Mouse (Mus musculus) neural tube, postnatal 0 days (tissue): Measurements from ENCODE around the gene Serpinb12. TPM values are rescaled to one million over a fixed set of nuclear protein-coding genes. Genes with fewer than 3 reads are reported as not detected.

Experiments
- polyA plus RNA-seq: library from polyadenylated mRNA; unstranded; fragments of >200 nt; fragmentation: Nextera tagmentation; extraction: Ambion mirVana; gene quantifications from 2 replicates; pipeline ENCODE4 v1.2.1, GENCODE M21; 2015

The Serpinb12 gene
- 0.21 and 0.42 TPM in 2 replicates for polyA plus RNA-seq

DNA sequence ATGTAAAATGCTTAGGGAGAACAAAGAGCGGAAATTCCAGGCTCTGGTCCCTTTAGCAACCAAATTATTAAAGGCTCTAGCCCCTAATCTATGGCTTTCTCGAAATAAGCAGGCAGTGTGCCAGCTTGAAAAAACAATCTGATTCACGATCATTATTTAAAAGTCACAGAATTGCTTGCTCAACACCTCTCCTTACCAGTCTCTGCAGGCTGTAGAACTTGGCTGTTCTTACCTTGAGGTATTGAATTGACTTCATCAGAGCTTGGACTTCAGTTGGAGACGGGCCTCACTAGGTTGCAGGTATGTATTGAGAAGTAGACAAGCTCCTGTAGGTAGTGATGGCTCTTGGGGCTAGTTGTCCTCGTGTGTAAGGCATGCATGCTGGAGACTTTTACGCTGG, at the start of gene Serpinb12:
TSS of gene Serpinb12 (plus strand) at position 185 of the 400 bp plus-strand sequence.

DNA sequence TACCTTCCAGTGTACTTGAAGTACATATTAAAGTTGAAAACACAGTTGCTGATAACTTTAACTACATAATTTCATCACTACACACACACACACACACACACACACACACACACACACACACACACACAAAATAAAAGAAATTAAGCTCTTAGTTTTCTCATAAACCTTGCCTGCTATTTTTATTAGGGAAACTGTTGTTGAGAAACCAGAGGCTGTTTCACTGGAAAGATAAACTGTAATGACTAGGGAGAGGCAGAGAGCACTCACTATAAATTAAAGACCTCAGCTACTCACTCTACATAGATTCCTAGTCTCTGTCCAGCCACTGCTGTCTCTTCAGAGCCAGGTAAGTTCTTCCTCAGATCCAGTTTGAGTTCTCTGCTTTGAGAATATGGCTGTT, 46.4 kb downstream of the Serpinb12 start, which contains the start of gene Serpinb13:
TSS of gene Serpinb13 (plus strand) at position 301 of the 400 bp plus-strand sequence.

Other genes starting within 250 kb of the Serpinb12 start
- gene Bcl2, start 220.2 kb upstream of the Serpinb12 start, polyA plus RNA-seq, result 12.8 and 15.1 TPM in 2 replicates
- 12.3 and 14.1 TPM in 2 replicates for gene Kdsr, start 174.7 kb upstream of the Serpinb12 start, polyA plus RNA-seq
- 21.8 and 23.4 TPM in 2 replicates for gene Vps4b, start 137.7 kb upstream of the Serpinb12 start, polyA plus RNA-seq
- 0.15 and 0.61 TPM in 2 replicates for gene Serpinb5, start 73.3 kb upstream of the Serpinb12 start, polyA plus RNA-seq
- gene Serpinb13, start 46.5 kb downstream of the Serpinb12 start, polyA plus RNA-seq, result not detected in 2 replicates
- not detected in 2 replicates for gene Serpinb3a, start 117.9 kb downstream of the Serpinb12 start, polyA plus RNA-seq
- not detected in 2 replicates for gene Serpinb3d, start 149.1 kb downstream of the Serpinb12 start, polyA plus RNA-seq